Mouse (Mus musculus) adrenal gland, adult (tissue): ENCODE measurements around the gene Kmt2e.
"Not testable (repeated sequence)": the region's sequence is repeated elsewhere in the genome, so short reads cannot be mapped to it uniquely, and the experiment has no call there.

Experiments
- DNase-seq, 2 experiments: peaks; one replicate each; pipeline ENCODE4 v3.0.0; 2022 to 2023; ENCODE audit warnings: low spot score in 1 of 2; ENCODE audit not compliant: inconsistent age in 2 of 2

The Kmt2e gene

DNA sequence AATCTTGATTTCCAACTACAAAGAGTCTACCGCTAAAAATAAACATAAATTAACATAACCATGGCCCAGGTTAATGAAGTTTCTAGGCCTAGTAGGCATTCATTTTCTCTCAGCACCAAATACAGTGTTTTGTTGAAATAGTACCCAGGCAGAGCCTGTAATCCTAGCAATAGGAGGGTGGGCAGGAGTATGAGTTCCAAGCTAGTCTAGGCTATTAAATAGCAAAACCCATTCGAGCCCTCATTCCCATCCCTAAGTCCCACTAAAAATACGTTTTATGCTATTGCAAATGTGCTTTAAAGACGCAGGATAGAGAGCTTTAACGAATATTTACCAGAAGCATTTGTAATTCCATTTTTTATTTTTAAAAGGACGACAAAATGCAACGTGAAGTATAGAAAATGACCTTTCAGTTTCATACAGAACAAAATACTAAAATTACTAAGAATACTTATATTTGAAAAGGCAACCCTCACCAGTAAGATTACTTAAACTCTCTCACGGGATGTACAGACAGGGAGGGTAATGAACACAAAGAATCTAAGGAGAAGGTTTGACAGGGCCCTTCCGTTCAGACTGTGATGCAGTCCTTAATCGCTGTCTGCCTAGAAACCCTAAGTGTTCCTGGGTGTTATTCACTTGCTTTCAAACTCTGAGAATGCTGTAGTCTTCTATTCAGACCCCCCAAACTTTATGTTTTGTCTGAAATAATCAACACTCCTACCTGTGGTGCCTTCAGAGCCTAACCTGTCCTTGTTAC is 2.1 kb upstream of the Kmt2e start:
- peak in 1 of 2 experiments; percentile 64 for DNase-seq

DNA sequence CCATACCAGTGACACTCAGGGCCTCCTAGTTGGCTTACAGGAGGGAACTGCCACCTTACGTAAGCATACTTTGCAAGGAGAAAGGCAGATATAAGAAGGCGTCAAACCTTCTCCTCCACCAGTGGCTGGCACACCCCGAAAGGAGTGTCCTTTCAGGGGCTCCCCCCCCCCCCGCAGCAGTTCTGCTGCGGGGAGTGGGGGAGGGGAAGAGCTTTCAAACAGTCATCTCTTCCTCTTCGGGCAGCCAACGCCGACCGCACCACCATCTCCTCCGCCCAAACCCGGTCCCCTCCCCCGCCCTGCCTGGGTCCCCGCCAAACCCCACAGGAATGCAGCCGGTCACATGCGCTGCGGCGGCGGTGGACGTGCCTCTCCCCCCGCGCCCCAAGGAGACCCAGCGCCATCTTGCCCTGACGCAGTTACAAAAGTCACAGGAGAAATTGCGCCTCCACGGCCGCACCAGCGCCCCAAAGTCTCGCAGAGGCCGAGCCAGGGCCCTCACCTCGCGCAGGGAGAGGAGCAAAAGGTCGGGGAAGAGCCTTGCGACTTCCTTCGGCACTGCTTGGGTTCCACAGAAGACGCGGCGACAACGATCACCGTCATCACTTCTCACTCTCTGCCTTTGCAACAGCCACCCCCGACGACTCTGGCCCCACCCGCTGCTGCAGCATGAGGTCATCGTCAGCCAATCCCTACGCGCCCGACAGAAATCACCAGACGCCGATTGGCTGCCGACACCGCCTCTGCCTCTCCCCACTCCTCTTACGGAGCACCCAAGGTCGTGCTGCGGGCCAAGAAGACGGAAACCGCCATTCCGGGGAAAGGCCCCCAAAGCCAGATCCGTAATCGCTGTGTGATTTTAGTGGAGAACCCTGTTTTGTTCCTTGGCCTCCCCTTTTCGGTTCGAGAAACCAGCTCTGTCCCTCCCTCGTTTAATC is 1.3 kb upstream of the Kmt2e start:
- peak; percentile 99 to 100 for DNase-seq

DNA sequence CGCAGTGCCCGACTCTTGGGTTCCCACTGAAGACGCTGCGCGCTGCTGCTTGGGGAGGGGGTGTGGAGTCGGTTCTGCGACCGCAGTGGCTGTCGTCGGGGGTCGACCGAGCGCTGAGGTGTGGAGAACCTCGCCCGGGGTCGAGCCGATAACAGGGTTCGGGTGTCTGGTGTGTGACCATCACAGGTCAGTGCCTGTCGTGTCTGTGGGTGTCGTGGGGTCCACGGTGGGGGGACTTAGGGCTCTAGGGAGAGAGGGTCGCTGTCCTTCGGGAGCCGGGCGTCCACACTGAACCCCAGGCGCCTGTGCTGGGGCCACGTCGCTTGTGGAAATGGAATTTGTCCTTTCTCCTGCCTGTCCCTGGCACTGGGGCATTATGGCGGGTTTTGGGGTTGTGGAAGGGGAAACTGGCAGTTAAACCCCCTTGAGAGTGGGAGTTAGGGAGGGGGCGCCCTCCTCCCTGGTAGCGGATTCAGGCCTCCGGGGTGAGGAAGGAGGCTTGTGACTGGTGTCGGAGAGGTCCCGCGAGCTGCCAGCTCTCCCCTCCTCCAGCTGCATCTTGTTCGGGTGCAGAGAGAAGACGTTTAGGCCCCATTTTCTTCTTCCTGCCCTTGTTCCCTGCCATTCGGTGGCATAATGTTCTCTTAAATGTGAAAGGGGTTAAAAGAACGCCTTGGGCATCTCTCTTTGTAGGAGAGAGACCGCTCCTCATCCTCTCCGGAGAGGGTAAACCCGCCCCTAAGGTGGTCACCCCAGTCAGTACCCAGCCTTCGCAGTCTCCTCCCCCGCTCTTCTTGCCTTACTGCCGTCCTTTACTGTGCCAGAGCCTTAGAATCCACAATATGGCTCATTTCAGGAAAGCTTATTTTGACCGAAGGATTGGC is 599 bp downstream of the Kmt2e start:
- peak; percentile 76 to 94 for DNase-seq

DNA sequence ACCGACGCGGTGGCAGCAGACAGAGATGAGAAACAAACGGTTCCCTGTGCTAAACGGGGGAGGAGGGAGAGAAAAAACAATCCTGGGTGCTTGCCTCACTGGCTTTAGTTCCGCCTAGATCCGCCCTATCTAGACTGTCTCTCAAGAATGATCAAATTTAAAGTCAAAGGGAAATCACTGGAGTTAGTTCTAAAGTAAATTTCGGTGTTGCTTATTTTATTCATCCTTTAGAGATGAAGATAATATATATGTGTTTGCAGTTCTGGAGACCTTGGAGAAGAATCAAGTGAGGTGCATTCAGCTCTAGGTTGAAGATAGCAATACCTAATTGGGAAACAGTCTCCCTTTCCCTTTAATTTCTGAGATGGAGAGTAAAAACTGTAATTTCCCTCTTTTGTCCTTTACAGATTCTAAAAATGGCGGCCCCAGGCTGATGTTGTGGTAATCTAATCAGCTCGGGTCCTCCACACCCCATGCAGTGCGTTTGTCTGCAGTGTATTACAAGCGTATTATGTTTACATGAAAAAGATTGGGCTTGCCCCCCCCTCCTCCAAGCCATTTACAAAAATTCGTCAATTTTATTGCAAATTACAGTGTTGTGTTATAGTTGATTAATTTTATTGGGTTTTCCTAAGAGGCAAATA is 1.4 kb downstream of the Kmt2e start:
- peak in 1 of 2 experiments; percentile 80 for DNase-seq

DNA sequence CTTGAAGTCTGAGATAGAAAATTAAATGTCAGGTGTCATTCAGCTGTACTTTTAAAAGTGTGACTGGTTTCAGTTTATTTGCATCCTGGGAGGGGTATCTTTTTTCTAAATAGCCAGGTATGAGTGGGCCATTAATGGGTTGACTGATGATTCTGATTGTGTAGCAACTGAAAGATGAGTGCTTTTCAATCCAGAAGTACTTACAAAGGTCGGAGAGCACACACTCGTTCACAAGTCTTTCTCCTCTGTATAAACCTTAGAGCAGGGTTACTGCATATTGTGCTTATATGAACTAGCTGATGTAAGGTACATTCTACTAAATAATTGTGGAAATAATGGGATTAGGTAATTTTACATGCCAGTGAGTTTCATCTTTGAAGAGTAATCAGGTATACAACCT is 2.5 kb downstream of the Kmt2e start:
- DNase-seq: no peak

DNA sequence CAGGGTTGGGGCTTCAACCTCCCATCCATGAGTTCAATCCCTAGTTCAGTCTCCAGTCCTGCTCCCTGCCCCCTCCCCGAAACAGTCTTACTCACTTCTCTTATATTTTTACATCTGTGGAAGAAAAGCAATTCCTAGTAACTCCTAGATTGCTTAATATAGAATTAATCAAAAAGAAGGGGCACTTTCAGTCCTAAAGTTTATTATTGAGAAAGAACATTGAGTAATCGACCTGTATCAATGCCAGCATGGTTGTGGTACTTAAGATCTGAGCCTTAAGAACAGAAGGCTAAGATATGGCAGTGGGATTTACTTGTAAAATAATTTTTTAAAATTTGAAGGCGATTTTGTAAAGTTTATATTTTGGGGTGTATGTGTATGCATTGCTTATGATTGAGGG is 5.6 kb downstream of the Kmt2e start:
- peak in 1 of 2 experiments; percentile 80 for DNase-seq

DNA sequence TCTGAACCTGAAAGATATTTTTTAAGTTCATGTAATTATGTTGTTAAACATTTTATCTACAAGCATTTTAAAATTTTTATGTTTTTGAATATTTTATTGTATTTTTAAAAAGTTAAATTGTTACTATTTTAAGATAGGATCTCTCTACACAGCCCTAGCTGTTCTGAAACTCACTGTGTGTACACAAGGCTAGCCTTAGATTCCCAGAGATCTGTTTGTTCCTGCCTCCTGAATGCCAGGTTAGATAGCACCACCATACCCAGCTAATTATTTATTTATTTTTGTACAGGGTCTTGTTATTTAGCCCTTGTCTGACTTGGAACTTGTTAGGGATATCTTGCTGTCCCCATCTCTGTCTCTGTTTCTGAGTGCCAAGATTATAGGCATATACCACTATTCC is 6.3 kb downstream of the Kmt2e start:
- no peak for DNase-seq

DNA sequence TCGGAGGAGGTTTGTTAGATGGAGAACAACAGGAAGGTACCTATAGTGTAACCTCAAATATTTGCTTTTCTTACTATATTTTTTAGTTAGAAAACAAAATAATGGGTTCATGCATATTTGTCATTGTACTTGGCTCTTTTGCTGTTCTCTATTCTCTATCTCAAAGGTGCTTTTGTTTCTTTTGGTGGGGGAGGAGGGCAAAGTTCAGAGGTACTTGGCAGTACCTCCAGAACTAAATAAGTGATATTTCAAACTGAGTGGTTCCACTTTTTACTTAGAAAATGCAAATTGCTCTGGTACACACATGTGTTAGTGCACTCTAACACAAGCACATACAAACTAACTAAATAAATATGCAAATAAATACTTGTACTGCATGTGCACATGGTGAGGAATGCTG is 7.7 kb downstream of the Kmt2e start:
- DNase-seq: no peak

DNA sequence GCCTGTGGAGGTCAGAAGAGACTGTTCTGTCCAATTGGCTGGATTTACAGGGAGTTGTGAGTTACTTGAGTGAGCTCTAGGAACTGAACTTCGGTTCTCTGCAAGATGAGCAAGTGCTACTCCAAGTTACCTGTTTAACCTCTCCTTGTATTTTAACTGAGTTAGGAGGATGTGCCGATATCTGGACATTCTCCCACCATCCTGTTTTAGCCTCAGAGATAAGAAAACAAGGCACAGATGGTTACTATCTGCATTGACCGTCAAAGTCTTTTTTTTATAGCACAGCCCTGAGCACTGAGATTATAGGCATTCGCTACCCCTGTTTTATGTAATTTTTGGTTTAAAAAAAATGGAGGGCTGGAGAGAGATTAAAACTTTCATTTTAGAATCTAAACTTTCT is 10.2 kb downstream of the Kmt2e start:
- no peak for DNase-seq

DNA sequence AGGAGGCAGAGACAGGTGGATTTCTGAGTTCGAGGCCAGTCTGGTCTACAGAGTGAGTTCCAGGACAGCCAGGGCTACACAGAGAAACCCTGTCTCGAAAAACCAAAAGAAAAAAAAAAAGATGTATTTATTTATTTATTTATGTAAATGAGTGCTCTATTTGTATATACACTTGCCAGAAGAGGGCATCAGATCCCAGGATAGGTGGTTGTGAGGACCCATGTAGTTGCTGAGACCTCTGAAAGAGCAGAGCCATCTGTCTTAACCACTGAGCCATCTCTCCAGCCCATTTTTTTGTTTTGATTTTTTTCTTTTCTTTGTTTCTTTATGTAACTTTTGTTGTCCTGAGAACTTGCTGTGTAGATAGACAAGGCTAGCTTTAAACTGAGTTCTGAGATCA is 19.3 kb downstream of the Kmt2e start:
- DNase-seq: not testable (repeated sequence)

DNA sequence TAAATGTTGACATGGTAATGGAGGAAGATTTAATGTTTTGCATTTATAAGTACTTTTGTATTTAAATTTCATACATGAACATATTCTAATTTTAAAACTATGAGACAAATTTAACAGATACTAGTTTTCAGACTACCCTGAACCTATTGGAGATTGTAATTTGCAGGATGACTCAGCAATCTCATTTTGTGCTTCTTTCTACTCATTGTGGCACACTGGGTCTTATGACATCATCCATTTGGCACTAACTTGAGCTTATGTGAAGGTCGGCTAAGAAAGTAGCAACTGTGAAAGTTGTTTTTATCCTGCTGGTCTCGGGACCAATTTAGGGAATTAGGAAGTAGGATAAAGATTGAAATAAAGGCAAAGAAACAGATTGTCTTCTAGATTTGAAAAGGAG is 27.4 kb downstream of the Kmt2e start:
- DNase-seq: peak; percentile 39 to 81

DNA sequence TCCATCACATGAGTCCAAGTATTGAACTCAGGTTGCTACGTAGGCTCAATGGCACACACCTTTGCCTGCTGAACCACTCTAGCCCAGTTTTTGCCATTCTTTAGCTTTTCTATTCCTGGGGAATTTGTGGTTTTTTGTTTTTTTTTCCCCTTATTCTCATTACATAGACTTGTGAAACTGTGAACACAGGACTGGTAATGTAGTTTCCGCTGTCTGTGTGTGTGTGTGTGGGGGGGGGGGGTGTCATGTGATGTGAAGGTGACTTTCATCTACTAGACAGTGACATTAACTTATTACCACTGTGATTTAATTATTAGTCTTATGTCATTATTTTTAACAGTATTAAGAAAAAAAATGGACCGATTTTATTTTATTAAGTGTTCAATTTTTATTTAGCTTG is 30.0 kb downstream of the Kmt2e start:
- DNase-seq: no peak

DNA sequence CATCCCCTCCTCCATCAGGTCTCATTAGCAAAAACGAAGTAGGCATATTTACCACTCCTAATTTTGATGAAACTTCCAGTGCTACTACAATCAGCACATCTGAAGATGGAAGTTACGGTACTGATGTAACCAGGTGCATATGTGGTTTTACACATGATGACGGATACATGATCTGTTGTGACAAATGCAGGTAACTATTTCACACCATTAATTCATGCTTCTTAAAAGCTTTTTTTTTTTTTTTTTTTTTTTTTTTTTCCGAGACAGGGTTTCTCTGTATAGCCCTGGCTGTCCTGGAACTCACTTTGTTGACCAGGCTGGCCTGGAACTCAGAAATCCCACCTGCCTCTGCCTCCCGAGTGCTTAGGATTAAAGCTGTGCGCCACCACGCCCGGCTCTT is 30.5 kb downstream of the Kmt2e start:
- DNase-seq: no peak

DNA sequence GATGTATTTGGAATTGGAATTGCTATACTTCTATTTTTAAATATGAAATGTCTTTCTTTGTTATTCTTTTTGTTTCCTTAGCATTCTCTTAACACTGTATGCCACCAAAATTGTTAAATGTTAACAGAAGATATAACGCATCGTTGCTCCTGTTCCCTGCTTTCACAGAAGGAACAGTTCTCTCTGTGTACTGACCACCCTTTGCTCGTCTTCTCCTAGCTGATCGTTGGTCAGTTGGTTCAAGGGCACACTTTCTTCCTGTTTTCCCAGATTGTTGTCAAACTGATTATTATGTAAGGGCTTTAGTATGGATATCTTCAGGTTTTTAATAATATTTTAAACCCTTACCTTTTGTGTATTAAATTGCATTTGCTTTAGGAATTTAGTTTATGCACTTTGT is 32.3 kb downstream of the Kmt2e start:
- no peak for DNase-seq

DNA sequence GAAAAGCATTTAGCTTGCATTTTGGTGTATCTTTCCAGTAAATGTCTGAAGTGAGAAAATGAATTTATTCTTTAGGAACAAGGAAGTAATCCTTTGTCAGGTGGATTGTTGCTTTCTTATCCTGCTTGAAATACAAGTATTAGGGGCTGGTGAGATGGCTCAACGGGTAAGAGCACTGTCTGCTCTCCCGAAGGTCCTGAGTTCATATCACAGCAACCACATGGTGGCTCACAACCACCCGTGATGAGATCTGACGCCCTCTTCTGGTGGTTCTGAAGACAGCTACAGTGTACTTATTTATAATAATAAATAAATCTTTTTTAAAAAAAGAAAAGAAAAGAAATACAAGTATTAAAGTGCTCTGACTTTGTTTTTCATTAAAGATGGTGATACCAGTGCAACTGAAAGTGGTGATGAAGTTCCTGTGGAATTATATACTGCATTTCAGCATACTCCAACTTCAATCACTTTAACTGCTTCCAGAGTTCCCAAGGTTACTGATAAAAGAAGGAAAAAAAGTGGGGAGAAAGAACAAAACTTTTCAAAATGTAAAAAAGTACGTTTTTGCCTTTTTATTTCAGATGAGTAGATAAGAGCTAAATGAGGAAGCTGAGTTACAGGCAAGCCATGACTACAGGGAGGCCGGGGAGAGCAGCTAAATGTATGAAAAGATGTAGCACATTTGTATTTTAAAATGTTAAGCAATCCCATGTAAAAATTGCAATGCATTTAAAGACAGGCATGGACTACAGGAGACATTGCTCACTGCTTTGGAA is 39.0 kb downstream of the Kmt2e start:
- DNase-seq: peak in 1 of 2 experiments; percentile 52

DNA sequence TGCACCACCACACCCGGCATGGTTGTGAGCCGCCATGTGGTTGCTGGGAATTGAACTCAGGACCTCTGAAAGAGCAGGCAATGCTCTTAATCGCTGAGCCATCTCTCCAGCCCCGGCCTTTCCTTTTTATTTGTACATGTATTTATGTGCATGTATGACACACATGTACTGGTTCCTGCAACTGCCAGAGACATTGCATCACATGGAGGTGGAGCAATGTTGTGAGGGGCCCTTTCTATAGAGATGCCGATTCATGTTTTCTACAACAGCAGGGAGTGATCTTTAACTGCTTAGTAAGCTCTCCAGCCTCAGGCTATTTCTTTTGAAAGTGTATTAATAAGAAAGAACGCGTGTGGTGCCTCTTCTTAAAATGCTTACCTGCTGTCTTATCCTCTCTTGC is 49.6 kb downstream of the Kmt2e start:
- no peak for DNase-seq

DNA sequence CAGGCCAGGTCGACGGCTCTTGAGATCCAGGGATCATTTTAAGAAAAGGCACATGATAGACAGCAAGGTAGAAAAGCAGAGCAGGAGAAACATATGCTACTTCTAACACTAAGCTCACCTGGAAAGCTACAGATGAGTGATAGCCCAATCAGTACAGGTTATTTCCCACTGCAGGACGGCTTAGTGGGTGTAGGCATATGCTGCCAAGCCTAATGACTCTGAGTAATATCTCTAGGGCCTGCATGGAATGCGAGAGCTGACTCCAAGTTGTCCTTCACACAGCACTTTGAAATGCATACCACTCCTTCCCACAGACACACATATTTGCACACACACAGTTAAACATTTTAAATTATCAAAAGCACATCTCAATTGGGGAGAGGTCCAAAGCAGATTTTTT is 55.0 kb downstream of the Kmt2e start:
- DNase-seq: no peak

DNA sequence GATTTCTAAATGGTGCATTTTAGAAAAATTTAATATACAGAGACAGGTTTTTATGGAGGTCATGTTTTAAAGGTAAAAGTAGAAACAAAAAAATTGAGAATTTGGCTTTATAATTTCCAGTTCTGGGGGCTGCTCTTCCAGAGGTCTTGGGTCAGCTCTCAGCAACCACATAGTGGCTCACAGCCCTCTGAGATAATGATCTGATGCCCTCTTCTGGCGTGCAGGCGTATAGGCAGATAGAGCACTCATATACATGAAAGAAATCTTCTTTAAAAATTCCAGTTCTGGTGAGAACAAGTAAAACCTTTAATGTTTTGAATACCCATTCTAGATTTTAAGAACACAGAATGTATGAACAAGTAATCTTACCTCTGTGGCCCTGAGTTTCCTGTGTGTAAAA is 56.6 kb downstream of the Kmt2e start:
- DNase-seq: no peak

DNA sequence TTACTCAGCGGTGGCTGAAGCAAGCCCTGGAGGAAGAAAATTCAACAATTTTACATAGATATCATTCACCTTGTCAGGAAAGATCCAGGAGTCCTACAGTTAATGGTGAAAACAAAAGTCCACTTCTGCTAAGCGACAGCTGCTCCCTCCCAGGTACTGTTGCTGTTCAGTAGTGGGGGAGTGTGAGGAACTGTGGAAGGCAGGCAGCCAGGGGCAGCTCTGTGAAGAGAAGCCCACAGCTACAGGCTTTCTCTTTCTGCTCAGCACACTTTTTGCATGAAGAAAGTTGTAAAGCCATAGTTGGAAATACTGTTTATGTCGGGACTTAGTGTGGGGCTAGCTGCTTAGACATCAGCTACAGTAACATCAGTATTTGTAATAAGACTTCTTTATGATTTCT is 62.2 kb downstream of the Kmt2e start:
- no peak for DNase-seq

DNA sequence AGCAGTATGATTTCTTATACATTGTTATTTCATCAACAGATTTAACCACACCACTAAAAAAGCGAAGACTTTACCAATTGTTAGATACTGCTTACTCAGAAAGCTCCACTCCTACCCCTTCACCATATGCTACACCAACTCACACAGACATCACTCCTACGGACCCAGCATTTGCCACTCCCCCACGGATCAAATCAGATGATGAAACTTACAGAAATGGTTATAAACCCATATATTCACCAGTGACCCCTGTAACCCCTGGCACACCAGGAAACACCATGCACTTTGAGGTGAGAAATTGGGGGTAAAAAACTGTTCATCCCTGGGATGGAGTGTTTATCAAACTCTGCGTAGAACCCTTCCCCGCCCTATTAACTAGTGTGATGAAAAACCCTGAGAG is 62.7 kb downstream of the Kmt2e start:
- no peak for DNase-seq
